Mouse (Mus musculus): ENCODE data around the gene Dhx40. TPM values are rescaled to one million over a fixed set of nuclear protein-coding genes. Genes with fewer than 3 reads are reported as not detected.
A peak's percentile ranks its signal among the peaks of the same experiment; 100 is the strongest.
"Not testable (repeated sequence)": the region's sequence is repeated elsewhere in the genome, so short reads cannot be mapped to it uniquely, and the experiment has no call there.

Dhx40 gene
- polyA plus RNA-seq, 1 experiment from 2014 or later = 20.3 TPM

GRCm38 (mm10) chr11:86756156-86757141 is 51.1 kb downstream of the Dhx40 start:
- DNase-seq (ENCODE audit: low spot score) = peak; percentile 68

GRCm38 (mm10) chr11:86752404-86752803 is 55.1 kb downstream of the Dhx40 start:
- DNase-seq (ENCODE audit: low spot score) = no peak

- DNase-seq (ENCODE audit: low spot score) = no peak
These were observed 56.5 kb downstream of the Dhx40 start for GRCm38 (mm10) chr11:86751010-86751409.

GRCm38 (mm10) chr11:86749776-86750423 is 57.6 kb downstream of the Dhx40 start:
- no peak for DNase-seq (ENCODE audit: low spot score)

GRCm38 (mm10) chr11:86745634-86746404 is 61.7 kb downstream of the Dhx40 start:
- DNase-seq (ENCODE audit: low spot score) = no peak

- no peak for DNase-seq (ENCODE audit: low spot score)
These were observed 64.9 kb downstream of the Dhx40 start for GRCm38 (mm10) chr11:86742605-86743004.

- DNase-seq (ENCODE audit: low spot score) = no peak
These were observed 66.0 kb downstream of the Dhx40 start for GRCm38 (mm10) chr11:86741505-86741904.

- no peak for DNase-seq (ENCODE audit: low spot score)
These were observed 68.1 kb downstream of the Dhx40 start for GRCm38 (mm10) chr11:86739470-86739869.

- DNase-seq (ENCODE audit: low spot score) = no peak
These were observed 68.6 kb downstream of the Dhx40 start for GRCm38 (mm10) chr11:86738956-86739355.

- DNase-seq (ENCODE audit: low spot score) = not testable (repeated sequence)
These were observed 69.2 kb downstream of the Dhx40 start for GRCm38 (mm10) chr11:86738308-86738707.

GRCm38 (mm10) chr11:86737301-86738000 is 70.1 kb downstream of the Dhx40 start:
- DNase-seq (ENCODE audit: low spot score) = no peak

GRCm38 (mm10) chr11:86734993-86735392 is 72.6 kb downstream of the Dhx40 start:
- no peak for DNase-seq (ENCODE audit: low spot score)

- DNase-seq (ENCODE audit: low spot score) = no peak
These were observed 73.2 kb downstream of the Dhx40 start for GRCm38 (mm10) chr11:86734241-86734939.

- no peak for DNase-seq (ENCODE audit: low spot score)
These were observed 76.1 kb downstream of the Dhx40 start for GRCm38 (mm10) chr11:86731443-86731842.

- DNase-seq (ENCODE audit: low spot score) = no peak
These were observed 81.9 kb downstream of the Dhx40 start for GRCm38 (mm10) chr11:86725607-86726006.

- no peak for DNase-seq (ENCODE audit: low spot score)
These were observed 82.6 kb downstream of the Dhx40 start for GRCm38 (mm10) chr11:86724982-86725381.

- DNase-seq (ENCODE audit: low spot score) = no peak
These were observed 83.5 kb downstream of the Dhx40 start for GRCm38 (mm10) chr11:86724004-86724403.

GRCm38 (mm10) chr11:86719390-86719789 is 88.2 kb downstream of the Dhx40 start:
- DNase-seq (ENCODE audit: low spot score) = no peak
